Mouse (Mus musculus): ENCODE results near the gene Ttll9. TPM values are rescaled to one million over a fixed set of nuclear protein-coding genes. Genes with fewer than 3 reads are reported as not detected.

Ttll9 gene
- polyA plus RNA-seq, 1 experiment from 2014 or later = 0.39 TPM

- Histone ChIP-seq H3K4me3 (ENCODE audit: low read depth, low read length) (no peak overlapping the region), H3K27ac (ENCODE audit: low read length) (no peak overlapping the region), H3K4me1 (ENCODE audit: control insufficient read depth, insufficient read depth, low read length) (peaks cover 5% of the 10 kb centered on the region; the same call in 1 of the 2 replicates), H3K36me3 (ENCODE audit: control insufficient read depth, insufficient read depth, low read length) (no peaks in the 10 kb centered on the region), H3K27me3 (ENCODE audit: control insufficient read depth, insufficient read depth, low read length) (peaks cover 39% of the 10 kb centered on the region), H3K9me3 (ENCODE audit: control insufficient read depth, low read depth, low read length) (no peaks in the 10 kb centered on the region), H3K4me2 (replicated peaks; ENCODE audit: low read depth, low read length) (no peak overlapping the region), H3K9ac (replicated peaks; ENCODE audit: low read depth, low read length) (no peak overlapping the region)
- no peak for ATAC-seq (ENCODE audit: insufficient number of reproducible peaks, insufficient read depth, low FRiP score, low read depth)
- WGBS = 62% methylated on average over 9 of the region's 9 CpGs
Observed at GRCm38 (mm10) chr2:152944013-152944412, 18.3 kb upstream of the Ttll9 start.

DNA sequence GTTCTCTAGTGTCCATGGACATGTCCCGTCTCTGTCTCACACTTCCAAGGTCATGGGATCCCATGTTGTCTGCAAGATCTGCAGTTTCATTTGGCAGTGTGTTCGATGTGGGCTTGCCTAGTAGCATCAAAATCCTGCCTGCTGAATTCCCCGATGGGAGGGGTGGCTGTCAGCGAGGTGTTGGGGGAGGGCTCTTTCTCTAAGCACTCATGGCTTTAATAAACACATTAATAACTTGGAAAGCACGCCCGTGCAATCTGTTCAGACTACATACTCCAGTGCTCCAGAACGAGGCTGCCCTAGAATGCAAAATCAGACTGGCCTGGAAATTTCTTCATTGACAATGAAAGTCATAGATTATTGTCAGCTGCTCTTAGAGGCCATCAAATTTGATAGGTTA, 15.2 kb upstream of the Ttll9 start:
- no peaks in the 10 kb centered on the region for H3K9me3 ChIP-seq (ENCODE audit: control insufficient read depth, low read depth, low read length)
- H3K4me3 ChIP-seq (ENCODE audit: low read depth, low read length) = no peak overlapping the region
- H3K9ac ChIP-seq (replicated peaks; ENCODE audit: low read depth, low read length) = no peak overlapping the region
- WGBS = 32% methylated on average over 7 of the region's 7 CpGs
- peaks cover 51% of the 10 kb centered on the region for H3K27me3 ChIP-seq (ENCODE audit: control insufficient read depth, insufficient read depth, low read length)
- H3K4me2 ChIP-seq (replicated peaks; ENCODE audit: low read depth, low read length) = no peak overlapping the region
- no peak for ATAC-seq (ENCODE audit: insufficient number of reproducible peaks, insufficient read depth, low FRiP score, low read depth)
- H3K36me3 ChIP-seq (ENCODE audit: control insufficient read depth, insufficient read depth, low read length) = no peaks in the 10 kb centered on the region
- no peak overlapping the region for H3K27ac ChIP-seq (ENCODE audit: low read length)
- H3K4me1 ChIP-seq (ENCODE audit: control insufficient read depth, insufficient read depth, low read length) = peaks cover 10% of the 10 kb centered on the region; the same call in 1 of the 2 replicates

GRCm38 (mm10) chr2:152948438-152949020, 13.8 kb upstream of the Ttll9 start:
- H3K4me3 ChIP-seq (ENCODE audit: low read depth, low read length) = no peak overlapping the region
- no peak overlapping the region for H3K27ac ChIP-seq (ENCODE audit: low read length)
- no peak overlapping the region for H3K4me2 ChIP-seq (replicated peaks; ENCODE audit: low read depth, low read length)
- no peaks in the 10 kb centered on the region for H3K9me3 ChIP-seq (ENCODE audit: control insufficient read depth, low read depth, low read length)
- peaks cover 41% of the 10 kb centered on the region for H3K27me3 ChIP-seq (ENCODE audit: control insufficient read depth, insufficient read depth, low read length)
- H3K9ac ChIP-seq (replicated peaks; ENCODE audit: low read depth, low read length) = no peak overlapping the region
- 84% methylated on average over 5 of the region's 5 CpGs for WGBS
- no peak for ATAC-seq (ENCODE audit: insufficient number of reproducible peaks, insufficient read depth, low FRiP score, low read depth)
- peaks cover 5% of the 10 kb centered on the region; the same call in 1 of the 2 replicates for H3K4me1 ChIP-seq (ENCODE audit: control insufficient read depth, insufficient read depth, low read length)
- no peaks in the 10 kb centered on the region for H3K36me3 ChIP-seq (ENCODE audit: control insufficient read depth, insufficient read depth, low read length)

GRCm38 (mm10) chr2:152950358-152951064, 11.8 kb upstream of the Ttll9 start:
- Histone ChIP-seq H3K27ac (ENCODE audit: low read length) (no peak overlapping the region), H3K4me1 (ENCODE audit: control insufficient read depth, insufficient read depth, low read length) (peaks cover 5% of the 10 kb centered on the region; the same call in 1 of the 2 replicates), H3K4me2 (replicated peaks; ENCODE audit: low read depth, low read length) (peak overlapping the region; percentile 99), H3K9me3 (ENCODE audit: control insufficient read depth, low read depth, low read length) (no peaks in the 10 kb centered on the region), H3K4me3 (ENCODE audit: low read depth, low read length) (no peak overlapping the region), H3K27me3 (ENCODE audit: control insufficient read depth, insufficient read depth, low read length) (peaks cover 25% of the 10 kb centered on the region; the same call in 1 of the 2 replicates), H3K9ac (replicated peaks; ENCODE audit: low read depth, low read length) (no peak overlapping the region), H3K36me3 (ENCODE audit: control insufficient read depth, insufficient read depth, low read length) (no peaks in the 10 kb centered on the region)
- 37% methylated on average over 11 of the region's 11 CpGs for WGBS
- no peak for ATAC-seq (ENCODE audit: insufficient number of reproducible peaks, insufficient read depth, low FRiP score, low read depth)

GRCm38 (mm10) chr2:152951065-152951849, 11.0 kb upstream of the Ttll9 start, which contains the start of gene Dusp15:
Dusp15 (minus strand) TSS chr2:152951698.
- no peaks in the 10 kb centered on the region for H3K36me3 ChIP-seq (ENCODE audit: control insufficient read depth, insufficient read depth, low read length)
- peaks cover 21% of the 10 kb centered on the region; the same call in 1 of the 2 replicates for H3K27me3 ChIP-seq (ENCODE audit: control insufficient read depth, insufficient read depth, low read length)
- no peaks in the 10 kb centered on the region for H3K9me3 ChIP-seq (ENCODE audit: control insufficient read depth, low read depth, low read length)
- ATAC-seq (ENCODE audit: insufficient number of reproducible peaks, insufficient read depth, low FRiP score, low read depth) = peak; percentile 61; the same call in 1 of the 2 replicates
- peak within 1 kb of the TSS; percentile 57 for H3K4me3 ChIP-seq (ENCODE audit: low read depth, low read length)
- H3K4me2 ChIP-seq (replicated peaks; ENCODE audit: low read depth, low read length) = peak within 1 kb of the TSS; percentile 99
- peak within 1 kb of the TSS; percentile 36; the same call in 1 of the 2 replicates for H3K9ac ChIP-seq (replicated peaks; ENCODE audit: low read depth, low read length)
- H3K27ac ChIP-seq (ENCODE audit: low read length) = no peak within 1 kb of the TSS
- under 1% methylated on average over 46 of the region's 54 CpGs for WGBS
- H3K4me1 ChIP-seq (ENCODE audit: control insufficient read depth, insufficient read depth, low read length) = peaks cover 5% of the 10 kb centered on the region; the same call in 1 of the 2 replicates

DNA sequence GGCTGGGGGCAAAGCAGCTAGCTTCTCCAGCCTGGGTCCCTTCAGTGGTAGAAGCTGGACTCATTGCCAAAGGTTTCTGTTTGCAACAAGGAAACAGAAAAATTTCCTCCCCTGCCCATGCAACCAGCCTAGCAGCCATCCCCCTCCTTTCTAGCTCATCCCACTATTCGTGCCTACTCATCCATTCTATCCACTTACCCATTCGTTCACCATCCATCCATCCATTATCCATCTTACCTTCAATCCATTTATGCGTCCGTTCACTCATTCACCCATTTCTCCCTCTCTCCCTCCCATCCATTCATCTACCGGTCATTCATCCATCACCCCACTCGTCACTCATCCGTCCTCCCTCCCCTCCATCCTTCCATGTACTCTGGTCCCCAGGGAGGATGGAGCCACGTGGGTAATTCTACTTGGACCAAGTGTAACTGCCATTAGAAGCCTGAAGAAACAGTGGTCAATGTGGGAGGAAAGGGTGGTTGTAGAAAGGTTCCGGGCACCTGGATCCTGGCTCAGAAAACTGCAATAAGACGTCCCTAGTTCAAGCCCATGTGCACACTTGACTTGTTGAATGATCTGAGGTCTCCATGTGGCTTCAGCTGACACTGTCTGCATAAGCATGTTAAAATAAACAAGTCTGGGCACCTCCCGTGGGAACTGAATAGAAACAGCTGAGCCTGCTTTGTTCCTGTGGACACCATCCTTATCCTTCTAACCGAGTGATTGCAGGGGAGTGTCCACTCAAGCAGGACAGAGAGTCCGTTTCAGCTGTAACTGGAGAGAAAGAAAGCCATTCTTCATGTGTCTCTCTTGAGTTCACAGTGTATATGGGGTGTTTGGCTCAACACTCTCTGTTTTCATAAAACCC, 10.2 kb upstream of the Ttll9 start:
- no peaks in the 10 kb centered on the region for H3K9me3 ChIP-seq (ENCODE audit: control insufficient read depth, low read depth, low read length)
- H3K4me2 ChIP-seq (replicated peaks; ENCODE audit: low read depth, low read length) = peak overlapping the region; percentile 99
- H3K4me3 ChIP-seq (ENCODE audit: low read depth, low read length) = peak overlapping the region; percentile 57
- WGBS = 18% methylated on average over 13 of the region's 13 CpGs
- no peak for ATAC-seq (ENCODE audit: insufficient number of reproducible peaks, insufficient read depth, low FRiP score, low read depth)
- H3K4me1 ChIP-seq (ENCODE audit: control insufficient read depth, insufficient read depth, low read length) = peaks cover 5% of the 10 kb centered on the region; the same call in 1 of the 2 replicates
- H3K27ac ChIP-seq (ENCODE audit: low read length) = no peak overlapping the region
- 0 out of 2 replicates have a peak overlapping the region, but pooled peaks have one; percentile 36 for H3K9ac ChIP-seq (replicated peaks; ENCODE audit: low read depth, low read length)
- no peaks in the 10 kb centered on the region for H3K36me3 ChIP-seq (ENCODE audit: control insufficient read depth, insufficient read depth, low read length)
- H3K27me3 ChIP-seq (ENCODE audit: control insufficient read depth, insufficient read depth, low read length) = peaks cover 18% of the 10 kb centered on the region; the same call in 1 of the 2 replicates

- ATAC-seq (ENCODE audit: insufficient number of reproducible peaks, insufficient read depth, low FRiP score, low read depth) = no peak
- H3K9me3 ChIP-seq (ENCODE audit: control insufficient read depth, low read depth, low read length) = no peaks in the 10 kb centered on the region
Observed at GRCm38 (mm10) chr2:152958116-152958515, 4.2 kb upstream of the Ttll9 start.

More at GRCm38 (mm10) chr2:152958116-152958515, 4.2 kb upstream of the Ttll9 start:
- H3K4me1 ChIP-seq (ENCODE audit: control insufficient read depth, insufficient read depth, low read length) = no peaks in the 10 kb centered on the region
- H3K9ac ChIP-seq (replicated peaks; ENCODE audit: low read depth, low read length) = no peak overlapping the region
- no peak overlapping the region for H3K27ac ChIP-seq (ENCODE audit: low read length)
- H3K4me3 ChIP-seq (ENCODE audit: low read depth, low read length) = no peak overlapping the region
- WGBS = 80% methylated on average over 3 of the region's 3 CpGs
- no peaks in the 10 kb centered on the region for H3K27me3 ChIP-seq (ENCODE audit: control insufficient read depth, insufficient read depth, low read length)
- no peaks in the 10 kb centered on the region for H3K36me3 ChIP-seq (ENCODE audit: control insufficient read depth, insufficient read depth, low read length)
- no peak overlapping the region for H3K4me2 ChIP-seq (replicated peaks; ENCODE audit: low read depth, low read length)

Measured in stomach, embryonic 14.5 days (tissue).